Mouse (Mus musculus) limb, embryonic 14.5 days (tissue): ENCODE results near the gene Cep44. TPM values are rescaled to one million over a fixed set of nuclear protein-coding genes. Genes with fewer than 3 reads are reported as not detected.

ENCODE experiments used
- ATAC-seq: fragments of 200-750 bp; cut with Nextera tagmentation; 2 replicates; pipeline ENCODE4 v1.8.0; 2017; ENCODE audit warnings: low read depth, moderate number of reproducible peaks, moderate TSS enrichment; ENCODE audit not compliant: low FRiP score
- DNase-seq: peaks from one replicate; pipeline ENCODE4 v3.0.0-alpha.2; 2015; ENCODE audit warnings: low spot score
- H3K27ac ChIP-seq: fragments of 300-500 bp; sonication (generic); replicated peaks from 2 replicates; pipeline ENCODE4 v1.5.1; 2014; ENCODE audit warnings: low read depth, mild to moderate bottlenecking, low read length, moderate library complexity, mixed read lengths
- H3K27me3 ChIP-seq: fragments of 300-500 bp; sonication (generic); 2 replicates; pipeline ENCODE4 v1.6.1; 2014; ENCODE audit warnings: low read length, mixed read lengths; ENCODE audit not compliant: control insufficient read depth, insufficient read depth
- H3K36me3 ChIP-seq: fragments of 300-500 bp; sonication (generic); 2 replicates; pipeline ENCODE4 v1.6.1; 2014; ENCODE audit warnings: mild to moderate bottlenecking, low read length, moderate library complexity, mixed read lengths; ENCODE audit not compliant: control insufficient read depth, insufficient read depth
- H3K4me1 ChIP-seq: fragments of 300-500 bp; sonication (generic); 2 replicates; pipeline ENCODE4 v1.6.1; 2014; ENCODE audit warnings: antibody characterized with exemption, low read length, mixed read lengths; ENCODE audit not compliant: control insufficient read depth, insufficient read depth
- H3K4me2 ChIP-seq: fragments of 300-500 bp; sonication (generic); replicated peaks from 2 replicates; pipeline ENCODE4 v1.6.1; 2014; ENCODE audit warnings: low read depth, mild to moderate bottlenecking, low read length, moderate library complexity; ENCODE audit not compliant: severe bottlenecking
- H3K4me3 ChIP-seq: fragments of 300-500 bp; sonication (generic); replicated peaks from 2 replicates; pipeline ENCODE4 v1.5.1; 2014; ENCODE audit warnings: low read length
- H3K9ac ChIP-seq: fragments of 300-500 bp; sonication (generic); 2 replicates; pipeline ENCODE4 v1.6.1; 2014; ENCODE audit warnings: mild to moderate bottlenecking, low read depth, low read length, moderate library complexity; ENCODE audit not compliant: severe bottlenecking
- H3K9me3 ChIP-seq: fragments of 300-500 bp; sonication (generic); 2 replicates; pipeline ENCODE4 v1.6.1; 2016; ENCODE audit warnings: low read length; ENCODE audit not compliant: control insufficient read depth
- POLR2A ChIP-seq: fragments of 200-500 bp; IDR thresholded peaks from 2 replicates; pipeline ENCODE4 v1.8.0; 2012; ENCODE audit warnings: inconsistent platforms, mild to moderate bottlenecking, moderate library complexity, borderline replicate concordance; ENCODE audit not compliant: insufficient read depth, insufficient read length; ENCODE audit errors: extremely low read depth
- WGBS: fragments of 180-500 bp; shearing (Covaris S2); extraction: QIAGEN DNeasy Blood & Tissue Kit; methylation state at CpG from one replicate; pipeline ENCODE4 v1.1.7; 2014; 5-methylcytosine and 5-hydroxymethylcytosine counted together
- polyA plus RNA-seq, 2 experiments: library from polyadenylated mRNA; depleted of rRNA in 1 of 2; stranded (reverse) in 1 of 2; unstranded in 1 of 2; fragments of >200 nt; fragmentation: Nextera tagmentation in 1 of 2; extraction: Ambion mirVana in 1 of 2; gene quantifications; 2 replicates each; pipeline versions ENCODE4 v1.2.1 to v1.2.3; 2012 to 2014

The Cep44 gene
- polyA plus RNA-seq, 2 experiments = 32.5 to 38.4 TPM

- Histone ChIP-seq H3K4me1 (no peaks in the 10 kb centered on the region), H3K4me3 (no peak overlapping the region), H3K9me3 (no peaks in the 10 kb centered on the region), H3K27ac (no peak overlapping the region), H3K27me3 (no peaks in the 10 kb centered on the region), H3K4me2 (no peak overlapping the region), H3K9ac (no peak overlapping the region), H3K36me3 (no peaks in the 10 kb centered on the region)
- TF ChIP-seq POLR2A = no peak
- WGBS = 71% methylated on average over 2 of the region's 2 CpGs
- no peak for ATAC-seq
- no peak for DNase-seq
Observed at GRCm38 (mm10) chr8:56520249-56520648, 30.6 kb downstream of the Cep44 start.

GRCm38 (mm10) chr8:56518848-56519247 is 32.0 kb downstream of the Cep44 start:
- 71% methylated on average over 6 of the region's 6 CpGs for WGBS
- no peaks in the 10 kb centered on the region for H3K9me3 ChIP-seq
- H3K27me3 ChIP-seq = no peaks in the 10 kb centered on the region
- H3K4me3 ChIP-seq = no peak overlapping the region
- no peak overlapping the region for H3K4me2 ChIP-seq
- H3K9ac ChIP-seq = no peak overlapping the region
- no peaks in the 10 kb centered on the region for H3K4me1 ChIP-seq
- H3K27ac ChIP-seq = no peak overlapping the region
- DNase-seq (no peak), ATAC-seq (no peak)
- TF ChIP-seq POLR2A = no peak
- no peaks in the 10 kb centered on the region for H3K36me3 ChIP-seq

DNA sequence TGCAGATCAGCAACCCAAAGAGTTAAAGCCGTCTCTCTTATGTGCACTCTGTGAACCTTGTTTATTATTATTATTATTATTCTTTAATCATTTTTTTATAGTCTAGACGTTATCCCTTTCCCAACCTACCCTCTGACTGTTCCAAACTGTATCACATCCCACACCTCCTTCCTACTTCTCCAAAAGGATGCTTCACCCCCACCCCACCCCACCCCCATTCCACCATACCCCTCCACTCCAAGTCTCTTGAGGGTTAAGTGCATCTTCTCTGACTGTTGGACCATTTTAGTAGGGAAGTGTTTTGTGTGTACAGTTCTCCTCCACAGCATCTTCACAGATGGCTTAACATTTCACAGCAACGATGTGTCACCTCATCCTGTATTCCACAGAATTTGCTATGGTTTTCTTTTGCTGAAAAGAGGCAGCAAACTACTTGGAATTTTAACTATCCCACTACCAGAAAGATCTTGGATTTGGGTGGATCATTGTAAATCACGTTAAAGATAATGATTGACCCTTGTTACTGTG is 41.8 kb downstream of the Cep44 start:
- H3K9me3 ChIP-seq = no peaks in the 10 kb centered on the region
- no peak for TF ChIP-seq POLR2A
- no peak overlapping the region for H3K4me2 ChIP-seq
- no peak overlapping the region for H3K4me3 ChIP-seq
- no peak overlapping the region for H3K27ac ChIP-seq
- H3K9ac ChIP-seq = no peak overlapping the region
- ATAC-seq (no peak), DNase-seq (no peak)
- no peaks in the 10 kb centered on the region for H3K27me3 ChIP-seq
- WGBS = 75% methylated on average over 4 of the region's 4 CpGs
- H3K36me3 ChIP-seq = no peaks in the 10 kb centered on the region
- no peaks in the 10 kb centered on the region for H3K4me1 ChIP-seq

- ATAC-seq (no peak), DNase-seq (no peak)
- WGBS = 69% methylated on average over 3 of the region's 3 CpGs
Observed at GRCm38 (mm10) chr8:56508318-56508951, 42.4 kb downstream of the Cep44 start.

DNA sequence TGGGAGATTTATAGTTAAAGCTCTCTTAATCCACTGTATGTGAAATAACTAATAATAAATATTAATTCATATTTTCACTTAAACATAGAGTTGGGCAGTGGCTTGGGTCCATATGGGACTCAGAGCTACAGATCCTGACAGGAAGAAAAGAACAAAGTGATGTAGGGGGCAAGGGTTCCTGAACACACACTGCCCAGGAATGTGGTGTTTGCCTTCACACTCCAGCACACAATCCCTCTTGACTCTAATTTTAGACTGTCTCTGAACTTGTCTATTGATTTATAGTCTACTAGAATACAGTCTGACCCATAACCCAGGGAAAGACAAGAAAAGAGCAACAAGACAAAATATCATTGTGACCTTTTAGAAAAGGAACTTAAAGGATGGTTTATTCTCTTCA is 48.9 kb downstream of the Cep44 start:
- TF ChIP-seq POLR2A = no peak
- no peak overlapping the region for H3K4me3 ChIP-seq
- no peaks in the 10 kb centered on the region for H3K4me1 ChIP-seq
- no peak overlapping the region for H3K27ac ChIP-seq
- no peak for DNase-seq
- H3K9me3 ChIP-seq = no peaks in the 10 kb centered on the region
- no peak overlapping the region for H3K4me2 ChIP-seq
- no peaks in the 10 kb centered on the region for H3K36me3 ChIP-seq
- no peaks in the 10 kb centered on the region for H3K27me3 ChIP-seq
- H3K9ac ChIP-seq = no peak overlapping the region
- no peak for ATAC-seq

More at GRCm38 (mm10) chr8:56508318-56508951, 42.4 kb downstream of the Cep44 start:
- Histone ChIP-seq H3K27me3 (no peaks in the 10 kb centered on the region), H3K4me3 (no peak overlapping the region), H3K9me3 (no peaks in the 10 kb centered on the region), H3K27ac (no peak overlapping the region), H3K36me3 (no peaks in the 10 kb centered on the region), H3K4me2 (no peak overlapping the region), H3K4me1 (no peaks in the 10 kb centered on the region), H3K9ac (no peak overlapping the region)
- TF ChIP-seq POLR2A = no peak
